24 mouse cellular contexts compared by ENCODE assay signal in the genomic region with DNA sequence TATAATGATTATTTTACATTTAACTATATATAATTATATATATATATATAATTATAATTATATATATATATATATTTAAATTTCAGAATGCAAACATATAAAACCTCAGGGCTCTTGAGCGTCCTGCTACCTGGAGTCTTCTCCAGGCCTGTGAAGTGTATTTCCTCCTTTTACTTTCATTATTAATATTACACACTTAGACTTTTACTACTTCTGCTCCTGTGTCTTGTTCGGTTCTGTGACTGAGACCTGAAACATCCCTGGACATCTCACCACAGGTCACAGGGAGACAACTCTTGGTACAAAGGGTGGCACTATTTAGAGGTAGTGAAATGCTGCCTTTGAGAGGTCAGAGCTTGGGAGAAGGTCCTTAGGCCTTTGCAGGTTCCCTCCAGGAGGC. TPM values are rescaled to one million over a fixed set of nuclear protein-coding genes. Genes with fewer than 3 reads are reported as not detected.
"Had no signal": no experiment of that assay in that cellular context is flagged by ENCODE, and none has a peak within 500 bp of the region (broad histone marks: within the 10 kb centered on the region; RNA-seq: fewer than 3 reads in every experiment).

No protein-coding gene starts in this region.

- H3K4me3 ChIP-seq: limb, embryonic 10.5 days; limb, embryonic 13.5 days; liver, embryonic 12.5 days; liver, embryonic 15.5 days; lung, embryonic 15.5 days; midbrain, embryonic 12.5 days; midbrain, embryonic 15.5 days; myocyte; neural tube, embryonic 13.5 days; stomach, embryonic 15.5 days had no signal

- DNase-seq: kidney, adult 18-20 months; kidney, adult 9 months; kidney, postnatal 14 days; kidney, postnatal 4 days; liver; lung, adult 18-20 months; lung, postnatal 10 days; lung, postnatal 36 days; right cerebral cortex, adult 18-20 months; right cerebral cortex, postnatal 14 days; thymus, postnatal 4 days had no signal

- H3K27ac ChIP-seq: limb, embryonic 10.5 days; limb, embryonic 13.5 days; liver, embryonic 12.5 days; liver, embryonic 15.5 days; lung, embryonic 15.5 days; midbrain, embryonic 12.5 days; midbrain, embryonic 15.5 days; neural tube, embryonic 13.5 days; stomach, embryonic 15.5 days had no signal

- H3K27me3 ChIP-seq: limb, embryonic 13.5 days; liver, embryonic 12.5 days; liver, embryonic 15.5 days; lung, embryonic 15.5 days; midbrain, embryonic 12.5 days; midbrain, embryonic 15.5 days; neural tube, embryonic 13.5 days; stomach, embryonic 15.5 days had no signal

- H3K4me1 ChIP-seq: limb, embryonic 10.5 days; limb, embryonic 13.5 days; liver, embryonic 12.5 days; liver, embryonic 15.5 days; lung, embryonic 15.5 days; midbrain, embryonic 12.5 days; midbrain, embryonic 15.5 days; neural tube, embryonic 13.5 days; stomach, embryonic 15.5 days had no signal

- H3K4me2 ChIP-seq: limb, embryonic 13.5 days; liver, embryonic 12.5 days; liver, embryonic 15.5 days; lung, embryonic 15.5 days; midbrain, embryonic 12.5 days; midbrain, embryonic 15.5 days; neural tube, embryonic 13.5 days; stomach, embryonic 15.5 days had no signal

- H3K9ac ChIP-seq: limb, embryonic 13.5 days; liver, embryonic 12.5 days; liver, embryonic 15.5 days; lung, embryonic 15.5 days; midbrain, embryonic 12.5 days; midbrain, embryonic 15.5 days; neural tube, embryonic 13.5 days; stomach, embryonic 15.5 days had no signal

- H3K36me3 ChIP-seq: limb, embryonic 10.5 days; limb, embryonic 13.5 days; liver, embryonic 12.5 days; liver, embryonic 15.5 days; lung, embryonic 15.5 days; midbrain, embryonic 12.5 days; midbrain, embryonic 15.5 days; neural tube, embryonic 13.5 days; stomach, embryonic 15.5 days had no signal

- H3K9me3 ChIP-seq: limb, embryonic 10.5 days; limb, embryonic 13.5 days; liver, embryonic 12.5 days; liver, embryonic 15.5 days; lung, embryonic 15.5 days; midbrain, embryonic 12.5 days; midbrain, embryonic 15.5 days; neural tube, embryonic 13.5 days; stomach, embryonic 15.5 days had no signal

- ATAC-seq: intestine, embryonic 16.5 days; liver, embryonic 12.5 days; midbrain, embryonic 15.5 days had no signal

RNA-seq across cellular contexts. Expression of a gene that starts 43.5 kb away (rescaled TPM):
- total RNA-seq: layer of hippocampus, adult 18-20 months; left cerebral cortex, adult 18-20 months had no signal
- polyA plus RNA-seq: limb, embryonic 10.5 days; midbrain, embryonic 12.5 days; myocyte; neural tube, embryonic 13.5 days had no signal
